Mouse (Mus musculus): Measurements from ENCODE around the gene Fam104a. TPM values are rescaled to one million over a fixed set of nuclear protein-coding genes. Genes with fewer than 3 reads are reported as not detected.

Fam104a gene
- total and polyA plus RNA-seq, 3 experiments, result 33.6 to 38.1 TPM; not detected in 1

DNA sequence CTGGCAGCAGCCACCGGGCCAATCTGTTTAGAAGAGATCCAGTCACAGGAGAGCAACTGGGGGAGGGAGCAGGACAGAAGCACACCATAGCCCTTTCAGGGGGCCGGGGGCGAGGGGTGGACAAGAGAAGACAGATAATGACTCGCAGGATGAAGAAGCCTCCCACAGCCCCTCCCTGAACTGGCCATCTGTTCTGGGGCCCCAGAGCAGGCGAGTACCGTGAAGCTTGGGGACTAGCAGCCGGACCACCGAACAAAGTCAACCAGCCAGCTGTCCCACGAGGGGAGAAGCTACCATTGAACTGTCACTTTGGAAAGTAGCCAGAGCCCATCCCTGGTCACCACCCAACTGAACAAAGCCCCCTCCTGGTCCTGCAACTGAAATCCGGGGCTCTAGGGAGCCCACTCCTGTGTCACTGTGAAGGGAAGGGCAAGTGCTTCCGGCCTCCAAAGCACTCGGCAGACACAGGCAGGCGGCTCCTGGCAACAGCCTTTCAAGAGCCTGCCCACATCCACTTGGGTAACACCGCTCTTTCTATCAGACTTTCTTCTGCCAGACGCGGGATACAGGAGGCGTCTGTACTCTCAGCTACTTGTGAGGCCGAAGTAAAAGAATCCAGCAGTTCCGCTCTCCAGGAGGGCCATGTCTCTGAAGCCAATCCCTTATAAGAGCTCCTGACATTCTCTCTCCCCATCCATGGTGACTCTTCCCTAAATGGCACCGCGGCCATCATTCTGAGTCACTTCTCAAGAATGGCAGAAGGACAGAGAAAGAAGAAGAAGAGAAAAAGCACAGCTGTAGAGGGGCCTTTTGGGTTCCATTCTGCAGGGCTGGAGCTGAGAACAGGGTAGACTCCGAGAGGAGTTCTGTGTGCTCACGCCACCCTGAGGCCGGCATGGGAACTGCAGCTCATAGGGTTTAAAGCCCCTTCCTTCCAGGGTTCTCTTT, 72.0 kb downstream of the Fam104a start:
- 0 out of 4 replicates have a peak, but pooled peaks cover 0 to 2% of the 10 kb centered on the region in 2 experiments for H3K27me3 ChIP-seq (ENCODE audit: control insufficient read depth in 1 of 2, insufficient read depth in 2 of 2, low read length in 2 of 2)
- no peaks in the 10 kb centered on the region for H3K36me3 ChIP-seq (ENCODE audit: control insufficient read depth in 1 of 2, insufficient read depth in 2 of 2, low read length in 2 of 2)
- H3K9ac ChIP-seq (ENCODE audit: control insufficient read depth, low read depth, low read length, poor library complexity, severe bottlenecking), result no peak overlapping the region
- no peaks in the 10 kb centered on the region for H3K79me2 ChIP-seq (ENCODE audit: control insufficient read depth, insufficient read depth, low read length, poor library complexity)
- no peaks in the 10 kb centered on the region for H3K9me3 ChIP-seq (replicated peaks; ENCODE audit: insufficient read depth, low read length)
- no peak for TF ChIP-seq RCOR1 (IDR thresholded peaks at IDR 0.05; ENCODE audit: low read depth, low read length)
- TF ChIP-seq RAD21 (IDR thresholded peaks at IDR 0.05; ENCODE audit: low read depth, low read length), result peak; percentile 66
- TF ChIP-seq USF2 (IDR thresholded peaks at IDR 0.05; ENCODE audit: borderline replicate concordance in 1 of 2, insufficient read depth in 1 of 2, low read depth in 1 of 2, low read length in 2 of 2), result no peak
- TF ChIP-seq BHLHE40 (IDR thresholded peaks at IDR 0.05; ENCODE audit: borderline replicate concordance, low read depth, low read length), result no peak
- TF ChIP-seq ZNF384 (IDR thresholded peaks at IDR 0.05; ENCODE audit: low read depth, low read length), result no peak
- TF ChIP-seq SMC3 (IDR thresholded peaks at IDR 0.05; ENCODE audit: low read depth, low read length), result peak; percentile 74
- peak; percentile 56 for TF ChIP-seq ZC3H11A (IDR thresholded peaks at IDR 0.05; ENCODE audit: low read depth, low read length)
- no peak for TF ChIP-seq ETS1 (IDR thresholded peaks at IDR 0.05; ENCODE audit: low read depth, low read length)
- peak; percentile 77 to 83 (median 83) for TF ChIP-seq CTCF (IDR thresholded peaks at IDR 0.05 in 2 of 3, conservative IDR thresholded peaks at IDR 0.05 in 1 of 3; ENCODE audit: control insufficient read depth in 1 of 3, insufficient read depth in 1 of 3, low read depth in 2 of 3, low read length in 3 of 3, poor library complexity in 1 of 3, severe bottlenecking in 1 of 3)
- no peak for TF ChIP-seq JUND (IDR thresholded peaks at IDR 0.05; ENCODE audit: low read depth, low read length)
- TF ChIP-seq MYB (IDR thresholded peaks at IDR 0.05; ENCODE audit: low read depth, low read length), result no peak
- no peak for TF ChIP-seq ZKSCAN1 (IDR thresholded peaks at IDR 0.05; ENCODE audit: low read depth, low read length)
- no peaks in the 10 kb centered on the region for H3K4me1 ChIP-seq (ENCODE audit: control insufficient read depth in 1 of 2, insufficient read depth in 2 of 2, low read length in 2 of 2)
- peak; percentile 61 for DNase-seq (ENCODE audit: low read depth, low spot score)
- H3K4me3 ChIP-seq (ENCODE audit: control insufficient read depth in 1 of 2, insufficient read depth in 1 of 2, low read depth in 2 of 2, low read length in 2 of 2), result no peak overlapping the region
- no peak overlapping the region for H3K27ac ChIP-seq (ENCODE audit: control insufficient read depth, low read depth, low read length)

Other genes starting within 250 kb of the Fam104a start
- 0.26 and 0.77 TPM in 2 replicates for gene Sstr2, start 64.8 kb downstream of the Fam104a start, total RNA-seq (2012; rRNA removed)
- under 1 TPM in 1 of 2 experiments, not detected in 1; 0.82 TPM for gene Sstr2, start 64.8 kb downstream of the Fam104a start, polyA plus RNA-seq (2012; ENCODE audit: insufficient read depth in 1 of 2, insufficient read length in 2 of 2, low read depth in 1 of 2, low replicate concordance in 2 of 2, missing spikeins in 1 of 2)
- 26.4 and 29.4 TPM in 2 replicates for gene Cog1, start 35.0 kb downstream of the Fam104a start, total RNA-seq (2012; rRNA removed)
- 100 to 1,000 TPM in 1 of 2 experiments, 10 to 100 TPM in 1; 37.4 to 113 TPM for gene Cog1, start 35.0 kb downstream of the Fam104a start, polyA plus RNA-seq (2012; ENCODE audit: insufficient read depth in 1 of 2, insufficient read length in 2 of 2, low read depth in 1 of 2, low replicate concordance in 2 of 2, missing spikeins in 1 of 2)
- 33.6 and 45.6 TPM in 2 replicates for gene Slc39a11, start 34.1 kb downstream of the Fam104a start, total RNA-seq (2012; rRNA removed)
- gene Slc39a11, start 34.1 kb downstream of the Fam104a start, polyA plus RNA-seq (2012; ENCODE audit: insufficient read depth in 1 of 2, insufficient read length in 2 of 2, low read depth in 1 of 2, low replicate concordance in 2 of 2, missing spikeins in 1 of 2), result 10 to 100 TPM in 1 of 2 experiments, not detected in 1; 34.2 TPM
- 32.5 and 40.6 TPM in 2 replicates for gene D11Wsu47e, start 257 bp upstream of the Fam104a start, total RNA-seq (2012; rRNA removed)
- 10 to 100 TPM in 1 of 2 experiments, not detected in 1; 25.0 TPM for gene D11Wsu47e, start 257 bp upstream of the Fam104a start, polyA plus RNA-seq (2012; ENCODE audit: insufficient read depth in 1 of 2, insufficient read length in 2 of 2, low read depth in 1 of 2, low replicate concordance in 2 of 2, missing spikeins in 1 of 2)
- not detected in 2 replicates for gene Cpsf4l, start 25.9 kb upstream of the Fam104a start, total RNA-seq (2012; rRNA removed)
- gene Cpsf4l, start 25.9 kb upstream of the Fam104a start, polyA plus RNA-seq (2012; ENCODE audit: insufficient read depth in 1 of 2, insufficient read length in 2 of 2, low read depth in 1 of 2, low replicate concordance in 2 of 2, missing spikeins in 1 of 2), result under 1 TPM in 1 of 2 experiments, not detected in 1; 0.70 TPM
- gene Cdc42ep4, start 67.7 kb upstream of the Fam104a start, total RNA-seq (2012; rRNA removed), result 25.3 and 27.7 TPM in 2 replicates
- gene Cdc42ep4, start 67.7 kb upstream of the Fam104a start, polyA plus RNA-seq (2012; ENCODE audit: insufficient read depth in 1 of 2, insufficient read length in 2 of 2, low read depth in 1 of 2, low replicate concordance in 2 of 2, missing spikeins in 1 of 2), result 10 to 100 TPM in 1 of 2 experiments, not detected in 1; 39.0 TPM

All from MEL (cell line).